Mouse (Mus musculus) thymus, postnatal 4 days (tissue): ENCODE data around the gene Gm7029.
"Not testable (repeated sequence)": the region's sequence is repeated elsewhere in the genome, so short reads cannot be mapped to it uniquely, and the experiment has no call there.

Source experiments
- DNase-seq: peaks from one replicate; pipeline ENCODE4 v3.0.0; 2021

Gm7029 gene

GRCm38 (mm10) chr17:33892429-33892828 is 18.8 kb downstream of the Gm7029 start:
- no peak for DNase-seq

GRCm38 (mm10) chr17:33893011-33893410 is 19.4 kb downstream of the Gm7029 start:
- DNase-seq = not testable (repeated sequence)

GRCm38 (mm10) chr17:33897114-33897794 is 23.6 kb downstream of the Gm7029 start:
- peak; percentile 63 for DNase-seq

GRCm38 (mm10) chr17:33898193-33898592 is 24.6 kb downstream of the Gm7029 start:
- DNase-seq = not testable (repeated sequence)

- DNase-seq = no peak
Observed at GRCm38 (mm10) chr17:33899642-33900041, 26.0 kb downstream of the Gm7029 start.

- DNase-seq = no peak
Observed at GRCm38 (mm10) chr17:33900281-33900988, 26.8 kb downstream of the Gm7029 start.

GRCm38 (mm10) chr17:33900989-33901314 is 27.3 kb downstream of the Gm7029 start:
- no peak for DNase-seq

- DNase-seq = no peak
Observed at GRCm38 (mm10) chr17:33901653-33902052, 28.0 kb downstream of the Gm7029 start.

GRCm38 (mm10) chr17:33902079-33902478 is 28.4 kb downstream of the Gm7029 start:
- no peak for DNase-seq

GRCm38 (mm10) chr17:33902491-33902890 is 28.9 kb downstream of the Gm7029 start:
- DNase-seq = no peak

GRCm38 (mm10) chr17:33903911-33904651 is 30.4 kb downstream of the Gm7029 start:
- DNase-seq = not testable (repeated sequence)

GRCm38 (mm10) chr17:33904835-33905234 is 31.2 kb downstream of the Gm7029 start, which contains the start of gene Platr17:
Gene Platr17 (plus strand): TSS chr17:33905135.
- DNase-seq = not testable (repeated sequence)

- peak; percentile 65 for DNase-seq
Observed at GRCm38 (mm10) chr17:33908331-33909076, 34.9 kb downstream of the Gm7029 start.

- DNase-seq = peak; percentile 99
Observed at GRCm38 (mm10) chr17:33909077-33909868, 35.6 kb downstream of the Gm7029 start, which contains the start of gene Daxx. Gene Daxx (plus strand): TSS chr17:33909414.

- peak; percentile 56 for DNase-seq
Observed at GRCm38 (mm10) chr17:33909869-33910250, 36.2 kb downstream of the Gm7029 start.

- peak; percentile 32 for DNase-seq
Observed at GRCm38 (mm10) chr17:33910346-33911051, 36.9 kb downstream of the Gm7029 start.

- DNase-seq = no peak
Observed at GRCm38 (mm10) chr17:33911052-33911812, 37.6 kb downstream of the Gm7029 start.

- peak; percentile 18 for DNase-seq
Observed at GRCm38 (mm10) chr17:33911813-33912414, 38.3 kb downstream of the Gm7029 start.

- DNase-seq = no peak
Observed at GRCm38 (mm10) chr17:33913264-33913663, 39.6 kb downstream of the Gm7029 start.

- peak; percentile 7 for DNase-seq
Observed at GRCm38 (mm10) chr17:33913905-33914304, 40.3 kb downstream of the Gm7029 start.
